Mouse (Mus musculus) heart, postnatal 0 days (tissue): ENCODE data around the gene Scube2.

Experiments
- CTCF ChIP-seq: IDR thresholded peaks from 2 replicates; pipeline ENCODE4 v1.5.1; 2016; ENCODE audit warnings: antibody characterized with exemption, control low read depth, low read depth
- EP300 ChIP-seq: IDR thresholded peaks from 2 replicates; pipeline ENCODE4 v1.6.1; 2016; ENCODE audit warnings: antibody characterized with exemption, low read depth

DNA sequence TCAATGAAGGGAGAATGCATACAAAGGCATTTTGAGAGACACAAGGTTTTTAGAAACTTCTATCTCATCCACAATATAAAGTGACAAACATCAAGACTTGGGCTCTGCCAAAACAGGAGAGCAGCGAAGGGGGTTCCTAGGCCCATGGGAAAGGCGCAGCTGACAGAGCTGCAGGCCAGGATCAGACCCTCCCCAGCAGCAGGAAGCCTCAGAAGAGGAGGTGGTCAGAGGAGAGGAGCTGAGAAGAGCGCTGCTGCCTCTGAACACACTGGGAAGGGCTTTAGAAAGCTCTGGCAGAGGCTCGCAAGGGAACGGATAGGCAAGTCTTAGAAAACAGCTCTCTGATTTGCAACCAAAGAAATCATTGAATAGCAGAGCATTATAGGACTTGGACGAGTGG lies 24.4 kb downstream of the Scube2 start:
- no peak for TF ChIP-seq CTCF
- TF ChIP-seq EP300, result no peak
